Mouse (Mus musculus): Measurements from ENCODE around the gene Gm44503. TPM values are rescaled to one million over a fixed set of nuclear protein-coding genes. Genes with fewer than 3 reads are reported as not detected.

Gene Gm44503
- total RNA-seq, 2 experiments from 2014 or later = not detected

Other genes starting within 250 kb of the Gm44503 start
- not detected in 2 replicates for gene Prtg, start 152.0 kb upstream of the Gm44503 start, total RNA-seq (2015; ENCODE audit: low replicate concordance)
- gene Prtg, start 152.0 kb upstream of the Gm44503 start, total RNA-seq (2017; ENCODE audit: low replicate concordance) = not detected in 2 replicates
- not detected in 2 replicates for gene Pygo1, start 33.2 kb upstream of the Gm44503 start, total RNA-seq (2015; ENCODE audit: low replicate concordance)
- gene Pygo1, start 33.2 kb upstream of the Gm44503 start, total RNA-seq (2017; ENCODE audit: low replicate concordance) = not detected in 2 replicates
- not detected in 2 replicates for gene Dyx1c1, start 67 bp upstream of the Gm44503 start, total RNA-seq (2015; ENCODE audit: low replicate concordance)
- not detected in 2 replicates for gene Dyx1c1, start 67 bp upstream of the Gm44503 start, total RNA-seq (2017; ENCODE audit: low replicate concordance)
- gene Ccpg1os, start 26.5 kb downstream of the Gm44503 start, total RNA-seq (2015; ENCODE audit: low replicate concordance) = 2.5 and 4.6 TPM in 2 replicates
- gene Ccpg1os, start 26.5 kb downstream of the Gm44503 start, total RNA-seq (2017; ENCODE audit: low replicate concordance) = 0.94 and 6.7 TPM in 2 replicates
- 42.7 and 47.0 TPM in 2 replicates for gene Ccpg1, start 26.6 kb downstream of the Gm44503 start, total RNA-seq (2015; ENCODE audit: low replicate concordance)
- gene Ccpg1, start 26.6 kb downstream of the Gm44503 start, total RNA-seq (2017; ENCODE audit: low replicate concordance) = 88.7 and 93.5 TPM in 2 replicates
- 4.0 and 4.6 TPM in 2 replicates for gene Pigb, start 81.5 kb downstream of the Gm44503 start, total RNA-seq (2015; ENCODE audit: low replicate concordance)
- 3.1 and 4.0 TPM in 2 replicates for gene Pigb, start 81.5 kb downstream of the Gm44503 start, total RNA-seq (2017; ENCODE audit: low replicate concordance)
- 21.7 and 22.2 TPM in 2 replicates for gene Rab27a, start 86.0 kb downstream of the Gm44503 start, total RNA-seq (2015; ENCODE audit: low replicate concordance)
- gene Rab27a, start 86.0 kb downstream of the Gm44503 start, total RNA-seq (2017; ENCODE audit: low replicate concordance) = 27.3 and 28.9 TPM in 2 replicates
- gene Khdc3, start 143.0 kb downstream of the Gm44503 start, total RNA-seq (2015; ENCODE audit: low replicate concordance) = not detected in 2 replicates
- gene Khdc3, start 143.0 kb downstream of the Gm44503 start, total RNA-seq (2017; ENCODE audit: low replicate concordance) = not detected in 2 replicates
- gene Gm20509, start 143.6 kb downstream of the Gm44503 start, total RNA-seq (2015; ENCODE audit: low replicate concordance) = not detected in 2 replicates
- gene Gm20509, start 143.6 kb downstream of the Gm44503 start, total RNA-seq (2017; ENCODE audit: low replicate concordance) = not detected in 2 replicates
- gene Rsl24d1, start 154.6 kb downstream of the Gm44503 start, total RNA-seq (2015; ENCODE audit: low replicate concordance) = 18.3 and 26.1 TPM in 2 replicates
- 13.4 and 34.7 TPM in 2 replicates for gene Rsl24d1, start 154.6 kb downstream of the Gm44503 start, total RNA-seq (2017; ENCODE audit: low replicate concordance)

Measured in erythroblast, adult 5-6 weeks (primary cell).